Mouse (Mus musculus): ENCODE results near the gene Kifap3.

The Kifap3 gene

GRCm38 (mm10) chr1:163893774-163894527 lies 114.6 kb downstream of the Kifap3 start:
- no peak for DNase-seq (ENCODE audit: low read depth)

- peak; percentile 66 for DNase-seq (ENCODE audit: low read depth)
These were observed 118.9 kb downstream of the Kifap3 start for GRCm38 (mm10) chr1:163898291-163898764.

- DNase-seq (ENCODE audit: low read depth) = no peak
These were observed 120.2 kb downstream of the Kifap3 start for GRCm38 (mm10) chr1:163899575-163899974.

GRCm38 (mm10) chr1:163900168-163900567 lies 120.8 kb downstream of the Kifap3 start:
- DNase-seq (ENCODE audit: low read depth) = no peak

GRCm38 (mm10) chr1:163903411-163903810 lies 124.0 kb downstream of the Kifap3 start:
- peak; percentile 32 for DNase-seq (ENCODE audit: low read depth)

GRCm38 (mm10) chr1:163907007-163907811 lies 127.8 kb downstream of the Kifap3 start:
- DNase-seq (ENCODE audit: low read depth) = no peak

- DNase-seq (ENCODE audit: low read depth) = no peak
These were observed 129.0 kb downstream of the Kifap3 start for GRCm38 (mm10) chr1:163908389-163908788.

- peak; percentile 79 for DNase-seq (ENCODE audit: low read depth)
These were observed 131.0 kb downstream of the Kifap3 start for GRCm38 (mm10) chr1:163910343-163910742.

GRCm38 (mm10) chr1:163910785-163911184 lies 131.4 kb downstream of the Kifap3 start:
- DNase-seq (ENCODE audit: low read depth) = no peak

- DNase-seq (ENCODE audit: low read depth) = no peak
These were observed 132.6 kb downstream of the Kifap3 start for GRCm38 (mm10) chr1:163911981-163912380.

GRCm38 (mm10) chr1:163917349-163918160 lies 138.2 kb downstream of the Kifap3 start:
- no peak for DNase-seq (ENCODE audit: low read depth)

GRCm38 (mm10) chr1:163924093-163924492 lies 144.7 kb downstream of the Kifap3 start:
- DNase-seq (ENCODE audit: low read depth) = no peak

GRCm38 (mm10) chr1:163928846-163929245 lies 149.5 kb downstream of the Kifap3 start, which contains the start of gene Scyl3:
Scyl3 (plus strand) TSS chr1:163929100.
- DNase-seq (ENCODE audit: low read depth) = peak; percentile 36

- DNase-seq (ENCODE audit: low read depth) = peak; percentile 98
These were observed 150.5 kb downstream of the Kifap3 start for GRCm38 (mm10) chr1:163929636-163930457.

GRCm38 (mm10) chr1:163930458-163930794 lies 151.0 kb downstream of the Kifap3 start:
- peak; percentile 69 for DNase-seq (ENCODE audit: low read depth)

GRCm38 (mm10) chr1:163931801-163932200 lies 152.4 kb downstream of the Kifap3 start:
- DNase-seq (ENCODE audit: low read depth) = no peak

GRCm38 (mm10) chr1:163934591-163934990 lies 155.2 kb downstream of the Kifap3 start:
- DNase-seq (ENCODE audit: low read depth) = no peak

GRCm38 (mm10) chr1:163942056-163942455 lies 162.7 kb downstream of the Kifap3 start:
- DNase-seq (ENCODE audit: low read depth) = no peak

- no peak for DNase-seq (ENCODE audit: low read depth)
These were observed 174.0 kb downstream of the Kifap3 start for GRCm38 (mm10) chr1:163953396-163953795.

- no peak for DNase-seq (ENCODE audit: low read depth)
These were observed 178.7 kb downstream of the Kifap3 start for GRCm38 (mm10) chr1:163958036-163958435.

- DNase-seq (ENCODE audit: low read depth) = no peak
These were observed 184.8 kb downstream of the Kifap3 start for GRCm38 (mm10) chr1:163964008-163964689.
